Mouse (Mus musculus): ENCODE data around the gene Trpc7.

- peak; percentile 91 for TF ChIP-seq CTCF (IDR thresholded peaks at IDR 0.05; ENCODE audit: low read depth, low read length)
- no peak for TF ChIP-seq POLR2A (IDR thresholded peaks at IDR 0.05; ENCODE audit: insufficient read depth, low read length)
These were observed 88.9 kb downstream of the Trpc7 start for GRCm38 (mm10) chr13:56806776-56807490.
